Mouse (Mus musculus): ENCODE measurements at regions not wholly inside any gene's neighbourhood (a gene's known extent, or its start where the extent isn't known, plus 50 kb on each side); places are given as distances from the start of the nearest gene placed in this dataset.
A peak's percentile ranks its signal among the peaks of the same experiment; 100 is the strongest.

DNA sequence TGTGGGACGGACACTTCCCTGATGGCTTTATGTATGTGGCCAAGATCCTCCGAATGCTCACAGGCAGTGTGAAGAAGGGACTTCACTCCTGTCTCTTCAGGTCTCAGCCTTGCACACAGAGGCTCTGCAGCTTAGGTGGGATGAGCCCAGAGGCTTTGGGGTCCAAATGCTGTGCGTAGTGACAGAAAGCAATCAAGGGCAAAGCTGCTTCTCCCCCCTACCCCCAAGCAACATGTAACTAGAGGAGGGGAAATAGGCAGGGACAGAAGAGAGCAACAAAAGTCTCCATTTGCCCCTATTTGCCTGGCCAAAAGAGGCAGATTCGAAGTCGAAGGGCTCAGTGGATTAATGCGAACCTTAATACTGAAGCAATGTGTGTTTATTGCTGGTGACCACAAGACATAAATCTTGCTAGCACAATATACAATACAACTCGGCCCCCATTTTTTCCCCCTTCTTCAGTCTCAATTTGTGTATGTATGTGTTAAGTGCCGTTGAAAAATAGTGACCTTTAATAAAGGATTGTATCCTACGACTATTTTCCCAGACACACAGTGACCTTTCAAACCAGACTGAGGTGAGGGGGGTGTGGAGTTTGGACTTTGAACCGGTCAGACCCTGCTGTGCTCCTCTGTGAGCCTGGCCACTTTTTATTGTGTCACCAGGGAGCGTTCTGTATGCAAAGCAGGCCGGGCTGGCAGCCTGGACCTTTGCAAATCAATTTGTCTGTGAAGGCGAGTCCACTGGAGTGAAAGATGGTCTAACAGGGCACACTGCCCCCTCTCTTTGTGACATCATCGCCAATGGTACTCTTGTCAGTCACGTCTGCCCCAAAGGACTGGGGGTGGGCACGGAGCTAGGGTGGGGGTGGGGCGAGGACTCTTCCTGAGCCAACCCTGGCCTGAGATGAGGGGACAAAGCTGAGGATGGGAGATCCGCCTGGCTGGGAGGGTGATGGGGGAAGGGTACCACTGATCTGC lies 208.6 kb downstream of the Bcl11a start:
- Histone ChIP-seq H3K9me3 (ENCODE audit: control insufficient read depth, low read length) (no peaks in the 10 kb centered on the region), H3K27ac (ENCODE audit: low read depth, low read length) (peak overlapping the region; percentile 85), H3K4me1 (ENCODE audit: control insufficient read depth, insufficient read depth, low read length) (peaks cover 33% of the 10 kb centered on the region), H3K4me2 (peak overlapping the region; percentile 29), H3K4me3 (ENCODE audit: low read depth, low read length) (no peak overlapping the region), H3K36me3 (ENCODE audit: control insufficient read depth, insufficient read depth, low read length) (no peaks in the 10 kb centered on the region), H3K9ac (ENCODE audit: low read length) (peak overlapping the region; percentile 44; the same call in 1 of the 2 replicates), H3K27me3 (ENCODE audit: control insufficient read depth, insufficient read depth, low read length) (no peaks in the 10 kb centered on the region)
- DNase-seq (ENCODE audit: low spot score, missing footprints) = peak; percentile 95
- 6% methylated on average over 18 of the region's 18 CpGs for WGBS
- ATAC-seq (ENCODE audit: low FRiP score) = peak; percentile 90

DNA sequence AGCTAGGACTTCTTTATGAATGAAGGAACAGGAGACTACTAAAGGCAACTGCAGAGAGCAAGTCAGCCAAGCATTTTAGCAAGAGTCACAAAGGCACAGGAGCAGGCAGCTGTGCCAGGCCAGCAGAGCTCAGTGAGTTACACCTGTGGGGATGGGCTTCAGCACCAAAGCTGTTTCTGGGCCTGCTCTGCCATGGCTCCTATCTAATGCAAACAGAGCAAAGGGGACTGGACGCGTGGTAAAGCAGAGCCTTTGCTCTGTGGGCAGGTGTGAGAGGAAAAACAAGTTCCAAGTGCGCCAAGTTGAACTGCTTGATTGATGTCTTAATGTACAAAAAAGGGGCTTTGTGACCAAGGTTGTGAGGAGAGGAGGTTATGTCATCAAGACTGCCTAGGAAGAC lies 215.4 kb downstream of the Bcl11a start:
- Histone ChIP-seq H3K4me2 (no peak overlapping the region), H3K9ac (ENCODE audit: low read length) (no peak overlapping the region), H3K9me3 (ENCODE audit: control insufficient read depth, low read length) (no peaks in the 10 kb centered on the region), H3K4me1 (ENCODE audit: control insufficient read depth, insufficient read depth, low read length) (peaks cover 8% of the 10 kb centered on the region), H3K36me3 (ENCODE audit: control insufficient read depth, insufficient read depth, low read length) (no peaks in the 10 kb centered on the region), H3K4me3 (ENCODE audit: low read depth, low read length) (no peak overlapping the region), H3K27ac (ENCODE audit: low read depth, low read length) (no peak overlapping the region), H3K27me3 (ENCODE audit: control insufficient read depth, insufficient read depth, low read length) (no peaks in the 10 kb centered on the region)
- 77% methylated on average over 3 of the region's 3 CpGs for WGBS
- no peak for ATAC-seq (ENCODE audit: low FRiP score)
- no peak for DNase-seq (ENCODE audit: low spot score, missing footprints)

DNA sequence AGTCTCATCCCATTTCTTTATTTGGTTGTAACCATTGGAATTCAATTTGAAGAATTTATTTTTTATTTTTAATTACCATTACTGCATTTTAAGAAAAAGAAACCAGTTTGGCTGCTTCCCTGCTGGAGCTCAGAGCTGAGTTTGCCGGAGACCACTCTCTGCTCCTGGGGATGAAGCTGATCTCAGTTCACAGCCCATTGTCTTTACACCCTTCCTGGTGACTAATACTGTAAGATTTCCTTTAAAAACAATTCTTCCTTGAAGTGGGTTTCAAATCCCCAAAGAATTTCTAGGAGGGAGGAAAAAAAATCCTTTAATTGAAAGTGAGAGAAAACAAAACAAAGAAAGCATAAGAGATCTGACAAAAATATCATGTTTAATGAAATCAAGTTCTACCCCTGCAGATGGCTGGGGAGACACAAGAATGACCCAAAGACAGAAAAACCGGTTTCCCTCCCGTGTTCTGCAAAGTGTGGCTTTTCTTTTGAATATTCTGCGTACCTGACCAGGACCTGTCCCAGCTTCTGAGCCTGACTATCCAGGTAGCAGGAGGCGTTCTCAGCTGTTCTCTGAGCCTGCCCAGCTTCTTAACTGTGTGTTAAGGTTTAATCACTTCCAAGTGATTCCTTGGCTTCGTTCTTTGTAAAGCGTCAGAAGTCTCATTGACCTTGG lies 216.1 kb downstream of the Bcl11a start:
- no peak overlapping the region for H3K4me3 ChIP-seq (ENCODE audit: low read depth, low read length)
- DNase-seq (ENCODE audit: low spot score, missing footprints) = no peak
- H3K4me2 ChIP-seq = no peak overlapping the region
- ATAC-seq (ENCODE audit: low FRiP score) = no peak
- 68% methylated on average over 7 of the region's 7 CpGs for WGBS
- no peaks in the 10 kb centered on the region for H3K36me3 ChIP-seq (ENCODE audit: control insufficient read depth, insufficient read depth, low read length)
- H3K4me1 ChIP-seq (ENCODE audit: control insufficient read depth, insufficient read depth, low read length) = peaks cover 8% of the 10 kb centered on the region
- H3K9ac ChIP-seq (ENCODE audit: low read length) = no peak overlapping the region
- H3K27me3 ChIP-seq (ENCODE audit: control insufficient read depth, insufficient read depth, low read length) = no peaks in the 10 kb centered on the region
- H3K9me3 ChIP-seq (ENCODE audit: control insufficient read depth, low read length) = no peaks in the 10 kb centered on the region
- no peak overlapping the region for H3K27ac ChIP-seq (ENCODE audit: low read depth, low read length)

DNA sequence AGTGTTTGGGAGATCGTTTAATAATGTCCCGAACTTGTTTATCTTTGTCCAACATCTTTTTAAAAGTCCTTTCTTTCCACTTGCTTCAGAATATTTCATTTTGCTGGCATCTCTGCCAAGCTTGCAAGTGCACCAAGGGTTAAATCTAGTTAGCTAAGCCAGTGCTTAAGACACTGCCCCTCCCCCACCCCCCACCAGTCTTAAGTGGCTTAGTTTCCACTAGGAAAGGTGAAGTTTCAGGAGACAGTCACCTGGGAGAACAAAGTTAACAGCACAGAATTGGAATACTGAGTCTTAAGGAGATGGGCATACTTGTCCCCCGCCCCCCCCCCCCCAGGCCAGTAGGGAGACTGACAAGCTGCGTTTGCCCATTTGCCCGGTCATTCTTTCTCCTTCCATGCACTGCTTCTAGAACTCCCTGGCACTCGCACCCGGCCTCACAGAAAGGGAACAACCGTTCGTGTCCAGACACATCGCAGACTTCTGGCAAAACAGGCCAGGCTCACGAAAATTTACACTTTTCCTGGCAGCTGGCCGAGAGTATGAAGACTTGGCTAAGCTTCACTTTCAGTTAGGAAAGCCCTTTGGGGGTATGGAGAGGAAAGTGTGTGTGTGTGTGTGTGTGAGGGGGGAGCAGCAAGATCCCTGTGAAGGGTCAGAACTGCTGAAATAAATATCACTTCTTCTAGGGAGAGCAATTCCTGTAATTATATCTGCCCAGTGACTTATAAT lies 219.2 kb downstream of the Bcl11a start:
- H3K4me3 ChIP-seq (ENCODE audit: low read depth, low read length) = no peak overlapping the region
- no peaks in the 10 kb centered on the region for H3K9me3 ChIP-seq (ENCODE audit: control insufficient read depth, low read length)
- no peaks in the 10 kb centered on the region for H3K27me3 ChIP-seq (ENCODE audit: control insufficient read depth, insufficient read depth, low read length)
- H3K36me3 ChIP-seq (ENCODE audit: control insufficient read depth, insufficient read depth, low read length) = no peaks in the 10 kb centered on the region
- 30% methylated on average over 12 of the region's 12 CpGs for WGBS
- ATAC-seq (ENCODE audit: low FRiP score) (no peak), DNase-seq (ENCODE audit: low spot score, missing footprints) (no peak)
- peaks cover 8% of the 10 kb centered on the region for H3K4me1 ChIP-seq (ENCODE audit: control insufficient read depth, insufficient read depth, low read length)
- H3K4me2 ChIP-seq = no peak overlapping the region
- no peak overlapping the region for H3K27ac ChIP-seq (ENCODE audit: low read depth, low read length)
- H3K9ac ChIP-seq (ENCODE audit: low read length) = no peak overlapping the region

DNA sequence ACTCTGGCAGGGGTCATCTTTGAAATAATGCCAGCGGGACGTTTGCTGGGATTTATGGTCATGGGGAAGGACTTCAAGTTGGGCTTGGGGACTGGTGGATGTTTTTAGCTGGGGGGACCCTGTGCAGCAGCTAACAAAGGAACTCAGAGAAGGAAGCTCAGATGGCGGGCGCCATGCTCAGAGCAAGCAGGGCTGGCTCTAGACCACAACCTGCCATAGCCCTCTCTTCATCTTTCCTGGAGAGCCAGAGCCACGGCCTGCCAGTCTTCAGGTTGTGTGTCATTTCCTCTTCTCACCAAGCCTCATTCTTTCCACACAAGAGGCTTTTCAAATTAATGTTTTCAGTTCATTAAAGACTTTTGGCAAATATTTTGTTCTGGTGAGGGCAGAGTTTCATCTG lies 219.9 kb downstream of the Bcl11a start:
- no peaks in the 10 kb centered on the region for H3K36me3 ChIP-seq (ENCODE audit: control insufficient read depth, insufficient read depth, low read length)
- WGBS = 63% methylated on average over 5 of the region's 5 CpGs
- H3K4me2 ChIP-seq = no peak overlapping the region
- H3K27ac ChIP-seq (ENCODE audit: low read depth, low read length) = no peak overlapping the region
- H3K27me3 ChIP-seq (ENCODE audit: control insufficient read depth, insufficient read depth, low read length) = no peaks in the 10 kb centered on the region
- H3K4me1 ChIP-seq (ENCODE audit: control insufficient read depth, insufficient read depth, low read length) = peaks cover 8% of the 10 kb centered on the region
- H3K4me3 ChIP-seq (ENCODE audit: low read depth, low read length) = no peak overlapping the region
- H3K9me3 ChIP-seq (ENCODE audit: control insufficient read depth, low read length) = no peaks in the 10 kb centered on the region
- no peak for ATAC-seq (ENCODE audit: low FRiP score)
- no peak for DNase-seq (ENCODE audit: low spot score, missing footprints)
- no peak overlapping the region for H3K9ac ChIP-seq (ENCODE audit: low read length)

DNA sequence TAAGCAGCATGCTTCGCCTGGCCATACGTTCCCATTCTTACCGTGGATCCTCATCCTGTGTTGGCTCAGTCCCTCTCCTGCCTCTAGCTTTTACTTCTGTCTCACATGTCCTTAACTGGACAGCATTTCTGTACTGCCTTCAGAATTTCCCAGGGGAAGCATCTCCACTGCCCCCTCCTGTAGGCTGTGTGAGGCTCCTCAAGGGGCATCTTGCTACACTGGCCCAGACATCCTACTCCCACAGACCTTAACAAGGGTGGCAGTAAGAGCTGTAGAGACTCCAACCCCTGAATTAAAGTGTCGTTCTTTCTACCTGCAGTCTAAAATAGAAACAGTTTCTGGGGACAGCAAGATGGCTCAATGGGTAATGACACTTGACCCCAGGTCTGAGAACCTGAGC lies 222.5 kb downstream of the Bcl11a start:
- no peaks in the 10 kb centered on the region for H3K9me3 ChIP-seq (ENCODE audit: control insufficient read depth, low read length)
- H3K27me3 ChIP-seq (ENCODE audit: control insufficient read depth, insufficient read depth, low read length) = no peaks in the 10 kb centered on the region
- ATAC-seq (ENCODE audit: low FRiP score) = no peak
- peaks cover 14% of the 10 kb centered on the region for H3K4me1 ChIP-seq (ENCODE audit: control insufficient read depth, insufficient read depth, low read length)
- H3K36me3 ChIP-seq (ENCODE audit: control insufficient read depth, insufficient read depth, low read length) = no peaks in the 10 kb centered on the region
- 90% methylated on average over 4 of the region's 4 CpGs for WGBS
- H3K9ac ChIP-seq (ENCODE audit: low read length) = no peak overlapping the region
- H3K4me3 ChIP-seq (ENCODE audit: low read depth, low read length) = no peak overlapping the region
- H3K27ac ChIP-seq (ENCODE audit: low read depth, low read length) = no peak overlapping the region
- DNase-seq (ENCODE audit: low spot score, missing footprints) = peak; percentile 80
- no peak overlapping the region for H3K4me2 ChIP-seq

DNA sequence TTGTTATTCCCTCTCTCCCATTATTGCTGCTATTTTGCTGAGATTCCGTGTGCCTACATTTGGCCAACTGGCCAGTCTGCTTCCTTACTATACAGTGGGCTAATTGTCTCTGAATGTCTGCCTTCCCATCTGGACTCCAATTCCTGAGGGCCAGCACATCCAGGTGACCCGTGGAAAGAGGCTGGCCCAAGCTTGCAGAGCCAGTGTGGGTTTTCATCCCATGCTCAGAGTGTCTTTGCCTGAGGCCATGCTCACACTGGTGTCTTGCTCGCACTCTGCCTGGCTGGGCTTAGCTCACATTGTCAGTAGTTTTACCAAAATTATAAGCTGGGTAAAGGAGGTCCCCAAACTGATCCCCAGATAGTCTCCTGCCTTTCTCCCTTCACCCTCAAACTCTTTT lies 223.3 kb downstream of the Bcl11a start:
- Histone ChIP-seq H3K9me3 (ENCODE audit: control insufficient read depth, low read length) (no peaks in the 10 kb centered on the region), H3K4me1 (ENCODE audit: control insufficient read depth, insufficient read depth, low read length) (peaks cover 21% of the 10 kb centered on the region), H3K9ac (ENCODE audit: low read length) (no peak overlapping the region), H3K36me3 (ENCODE audit: control insufficient read depth, insufficient read depth, low read length) (no peaks in the 10 kb centered on the region), H3K4me3 (ENCODE audit: low read depth, low read length) (no peak overlapping the region), H3K4me2 (no peak overlapping the region), H3K27me3 (ENCODE audit: control insufficient read depth, insufficient read depth, low read length) (peaks cover 3% of the 10 kb centered on the region; the same call in 1 of the 2 replicates), H3K27ac (ENCODE audit: low read depth, low read length) (no peak overlapping the region)
- ATAC-seq (ENCODE audit: low FRiP score) = no peak
- DNase-seq (ENCODE audit: low spot score, missing footprints) = peak; percentile 71
- 77% methylated on average over 3 of the region's 3 CpGs for WGBS

DNA sequence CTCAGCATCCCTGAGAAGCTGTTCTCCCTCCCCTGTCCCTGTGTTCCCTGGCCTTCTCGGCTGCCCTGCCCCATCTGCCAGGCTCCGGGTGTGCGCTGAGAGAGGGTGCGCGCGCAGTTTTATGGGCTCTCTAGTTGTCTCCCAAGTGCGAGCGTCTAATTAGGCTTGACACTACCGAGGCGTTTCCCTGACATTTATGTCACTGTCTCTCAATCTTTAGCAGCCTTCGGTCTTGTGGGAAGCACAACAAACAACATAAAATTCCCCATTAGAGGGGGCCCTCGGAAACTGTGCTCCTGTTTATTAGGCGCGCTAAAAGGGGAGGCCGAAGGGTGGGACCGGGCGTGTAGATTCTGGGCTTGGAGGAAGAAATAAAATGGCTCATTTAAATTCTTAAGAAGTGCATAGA lies 227.3 kb downstream of the Bcl11a start:
- H3K4me1 ChIP-seq (ENCODE audit: control insufficient read depth, insufficient read depth, low read length) = peaks cover 26% of the 10 kb centered on the region
- H3K27me3 ChIP-seq (ENCODE audit: control insufficient read depth, insufficient read depth, low read length) = peaks cover 7% of the 10 kb centered on the region; the same call in 1 of the 2 replicates
- peak; percentile 94 for DNase-seq (ENCODE audit: low spot score, missing footprints)
- peak overlapping the region; percentile 41 for H3K9ac ChIP-seq (ENCODE audit: low read length)
- WGBS = 1% methylated on average over 17 of the region's 17 CpGs
- H3K27ac ChIP-seq (ENCODE audit: low read depth, low read length) = no peak overlapping the region
- peak; percentile 87 for ATAC-seq (ENCODE audit: low FRiP score)
- H3K4me2 ChIP-seq = peak overlapping the region; percentile 55
- peak overlapping the region; percentile 19; the same call in 1 of the 2 replicates for H3K4me3 ChIP-seq (ENCODE audit: low read depth, low read length)
- H3K9me3 ChIP-seq (ENCODE audit: control insufficient read depth, low read length) = no peaks in the 10 kb centered on the region
- H3K36me3 ChIP-seq (ENCODE audit: control insufficient read depth, insufficient read depth, low read length) = no peaks in the 10 kb centered on the region
